Mouse (Mus musculus): ENCODE measurements around the gene Hhex.

Gene Hhex

DNA sequence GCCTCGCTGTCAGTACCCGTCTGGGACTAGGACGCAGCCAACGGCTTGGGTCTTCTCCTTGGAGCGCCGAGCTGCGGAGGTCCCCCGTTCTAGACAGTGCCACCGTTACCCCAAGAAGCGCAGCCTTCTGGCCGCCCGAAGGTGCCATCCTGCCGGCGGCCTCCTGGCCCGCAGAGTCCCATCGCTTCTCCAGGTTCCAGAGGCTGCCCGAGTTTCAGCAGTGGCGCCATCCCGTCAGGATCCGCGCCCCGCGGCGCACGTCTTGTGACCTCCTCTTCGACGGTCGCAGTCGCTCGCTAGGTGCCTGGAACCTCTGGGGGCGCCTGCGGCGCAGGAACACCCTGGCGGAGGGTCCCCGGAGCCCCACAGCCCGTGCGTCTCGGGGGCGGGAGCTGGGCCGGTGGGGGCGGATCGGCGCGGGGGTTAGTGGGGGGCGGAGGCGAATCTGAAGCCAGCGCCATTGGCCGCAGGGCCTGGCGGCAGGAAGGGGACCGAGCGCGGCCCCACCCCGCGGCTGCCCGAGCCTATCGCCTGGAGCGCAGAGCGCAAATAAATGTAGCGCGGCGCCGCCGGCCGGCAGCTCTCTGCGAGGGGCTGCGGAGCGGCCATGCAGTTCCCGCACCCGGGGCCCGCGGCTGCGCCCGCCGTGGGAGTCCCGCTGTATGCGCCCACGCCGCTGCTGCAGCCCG is at the start of gene Hhex:
TSS of gene Hhex (plus strand) at position 548 of the 689 bp plus-strand sequence.
- DNase-seq (ENCODE audit: extremely low spot score, low spot score) = peak; percentile 64

DNA sequence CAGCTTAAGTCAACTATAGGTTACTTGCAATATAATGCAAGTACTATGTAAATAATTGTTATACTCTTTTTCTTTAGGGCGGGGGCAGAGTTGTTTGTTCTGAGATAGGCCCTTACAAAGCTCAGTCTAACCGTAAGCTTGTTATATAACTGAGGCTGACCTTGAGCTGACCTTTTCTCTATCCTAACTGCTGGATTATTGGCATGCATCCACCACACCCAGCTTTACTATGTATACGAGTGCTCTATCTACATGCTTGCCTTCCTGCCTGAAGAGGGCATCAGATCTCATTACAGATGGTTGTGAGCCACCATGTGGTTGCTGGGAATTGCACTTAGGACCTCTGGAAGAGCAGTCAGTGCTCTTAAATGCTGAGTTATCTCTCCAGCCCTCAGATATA is 48.5 kb upstream of the Hhex start:
- no peak for DNase-seq (ENCODE audit: extremely low spot score, low spot score)

DNA sequence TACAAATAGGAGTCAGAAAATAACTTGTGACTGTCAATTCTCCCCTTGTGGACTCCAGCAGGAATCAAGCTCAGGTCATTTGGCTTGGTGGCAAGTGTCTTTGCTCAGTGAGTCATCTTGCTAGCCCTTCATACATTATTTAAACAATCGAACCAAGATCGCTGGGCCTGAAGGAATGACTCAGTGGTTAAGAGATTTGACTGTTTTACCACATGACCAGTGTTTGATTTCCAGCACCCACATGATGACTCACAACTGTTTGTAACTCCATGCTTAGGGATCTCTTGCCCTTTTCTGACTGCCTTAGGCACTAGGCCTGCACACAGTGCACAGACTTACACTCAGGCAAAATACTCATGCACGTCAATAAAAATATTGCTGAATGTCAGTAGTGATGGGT is 42.7 kb upstream of the Hhex start:
- DNase-seq (ENCODE audit: extremely low spot score, low spot score) = no peak

DNA sequence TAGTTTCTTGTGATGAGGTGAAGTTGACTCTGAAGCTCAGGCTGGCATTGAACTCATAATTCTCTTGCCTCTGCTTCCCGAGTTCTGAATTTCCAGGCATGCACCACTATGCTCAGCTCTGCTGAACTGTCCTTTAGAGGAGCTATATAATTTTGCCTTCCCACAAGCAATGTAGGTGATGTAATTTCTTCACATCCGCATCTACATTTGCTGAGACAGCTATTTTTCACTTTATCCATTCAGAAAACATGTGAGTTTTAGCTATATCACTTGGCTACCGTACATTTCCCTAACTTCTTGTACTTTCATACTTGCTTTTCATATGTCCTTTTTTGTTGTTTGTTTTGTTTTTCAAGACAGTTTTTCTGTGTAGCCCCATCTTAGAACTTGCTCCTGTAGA is 38.3 kb upstream of the Hhex start:
- no peak for DNase-seq (ENCODE audit: extremely low spot score, low spot score)

DNA sequence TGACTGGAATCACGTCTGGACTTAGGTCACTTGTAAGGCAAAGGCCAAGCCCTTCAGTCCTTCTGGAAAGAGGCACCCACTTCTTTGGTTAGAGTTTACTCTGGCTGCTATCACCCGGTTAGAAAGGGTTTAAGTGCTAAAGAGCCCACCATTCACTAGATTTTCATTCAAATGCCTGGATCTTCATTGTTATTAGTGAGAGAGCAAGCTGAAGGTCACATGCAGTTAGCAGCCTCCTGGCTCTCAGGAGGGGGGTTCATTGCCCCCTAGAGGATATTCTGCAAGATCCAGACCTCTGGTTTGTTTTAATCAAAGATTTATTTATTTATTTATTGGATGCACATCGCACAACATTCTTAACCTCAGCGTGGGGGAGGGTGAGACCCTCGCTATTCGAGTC is 33.7 kb upstream of the Hhex start:
- no peak for DNase-seq (ENCODE audit: extremely low spot score, low spot score)

DNA sequence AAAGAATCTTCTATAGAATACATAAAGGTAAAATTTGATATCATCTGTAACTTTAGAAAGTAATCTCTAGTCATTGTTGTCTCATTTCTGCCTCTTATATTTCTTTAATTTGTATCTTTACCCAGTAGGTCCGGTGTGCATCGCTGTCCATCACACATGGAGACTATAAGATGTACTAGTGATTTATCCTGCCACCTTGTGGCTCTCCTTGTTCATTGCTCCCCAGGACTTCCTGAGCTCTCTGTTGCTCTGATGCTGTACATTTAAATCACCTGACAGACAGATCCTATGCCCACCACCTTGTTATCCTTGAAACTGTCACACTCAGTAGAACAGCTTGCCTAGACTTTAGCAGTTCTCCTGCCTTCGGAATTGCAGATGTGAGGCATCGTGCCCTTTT is 16.3 kb upstream of the Hhex start:
- no peak for DNase-seq (ENCODE audit: extremely low spot score, low spot score)

DNA sequence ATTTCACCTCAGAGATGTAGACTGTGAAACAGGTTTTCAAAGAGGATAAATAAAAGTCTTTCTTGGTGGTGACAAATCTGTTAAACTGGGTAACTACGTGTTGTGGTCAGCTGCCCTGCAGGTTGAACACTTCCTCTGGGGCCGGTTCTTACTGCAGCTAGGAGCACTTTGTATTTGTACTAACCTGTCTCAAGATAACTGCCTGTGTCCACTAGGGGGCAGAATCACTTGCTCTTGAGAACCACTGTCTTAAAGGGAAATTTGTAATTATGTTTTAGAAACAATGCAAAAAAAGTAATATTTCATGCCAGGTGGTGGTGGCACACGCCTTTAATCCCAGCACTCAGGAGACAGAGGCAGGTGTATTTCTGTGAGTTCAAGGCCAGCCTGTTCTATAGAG is 15.0 kb upstream of the Hhex start:
- no peak for DNase-seq (ENCODE audit: extremely low spot score, low spot score)

DNA sequence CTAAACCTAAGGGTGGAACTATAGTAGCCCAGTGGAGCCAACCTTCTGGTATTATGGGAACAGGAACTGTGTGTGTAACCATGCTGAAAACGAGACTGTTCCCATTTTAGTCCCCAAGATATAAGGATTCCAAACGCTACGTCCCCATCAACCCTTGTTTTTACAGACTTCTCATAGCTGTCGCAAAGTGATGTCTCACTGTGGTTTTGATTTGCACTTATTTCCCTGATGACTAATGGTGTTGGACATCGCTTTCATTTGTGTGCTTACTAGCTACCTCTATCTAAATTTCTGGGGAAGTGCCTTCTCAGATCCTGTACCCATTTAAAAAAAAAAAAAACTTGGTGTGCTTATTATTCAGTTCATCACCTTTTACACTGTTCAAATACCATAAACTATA is 6.0 kb upstream of the Hhex start:
- no peak for DNase-seq (ENCODE audit: extremely low spot score, low spot score)

DNA sequence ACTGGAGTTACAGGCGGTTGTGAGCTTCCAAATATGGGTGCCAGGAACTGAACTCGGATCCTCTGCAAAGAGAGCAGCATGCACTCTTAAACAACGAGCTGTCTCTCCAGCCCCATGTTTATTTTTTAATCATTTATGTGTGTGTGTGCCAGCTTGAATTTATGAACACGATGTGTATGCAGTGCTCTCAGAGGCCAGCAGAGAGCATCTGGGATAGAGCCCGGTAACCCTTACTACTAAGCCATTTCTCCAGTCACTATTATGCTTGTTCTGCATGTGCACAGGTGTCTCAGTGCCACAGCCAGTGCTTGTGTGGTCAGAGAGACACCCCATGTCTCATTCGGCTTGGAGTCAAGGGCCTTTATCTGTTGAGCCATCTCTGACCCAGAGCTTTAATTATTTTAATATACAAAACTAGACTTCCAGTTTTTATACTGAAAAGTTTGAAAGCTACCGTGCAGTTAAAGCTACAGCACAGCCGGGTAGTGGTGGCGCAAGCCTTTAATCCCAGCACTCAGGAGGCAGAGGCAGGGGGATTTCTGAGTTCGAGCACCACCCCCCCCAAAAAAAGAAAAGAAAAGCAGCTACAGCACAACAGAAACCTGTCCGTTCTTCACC is 3.4 kb upstream of the Hhex start:
- DNase-seq (ENCODE audit: extremely low spot score, low spot score) = no peak

DNA sequence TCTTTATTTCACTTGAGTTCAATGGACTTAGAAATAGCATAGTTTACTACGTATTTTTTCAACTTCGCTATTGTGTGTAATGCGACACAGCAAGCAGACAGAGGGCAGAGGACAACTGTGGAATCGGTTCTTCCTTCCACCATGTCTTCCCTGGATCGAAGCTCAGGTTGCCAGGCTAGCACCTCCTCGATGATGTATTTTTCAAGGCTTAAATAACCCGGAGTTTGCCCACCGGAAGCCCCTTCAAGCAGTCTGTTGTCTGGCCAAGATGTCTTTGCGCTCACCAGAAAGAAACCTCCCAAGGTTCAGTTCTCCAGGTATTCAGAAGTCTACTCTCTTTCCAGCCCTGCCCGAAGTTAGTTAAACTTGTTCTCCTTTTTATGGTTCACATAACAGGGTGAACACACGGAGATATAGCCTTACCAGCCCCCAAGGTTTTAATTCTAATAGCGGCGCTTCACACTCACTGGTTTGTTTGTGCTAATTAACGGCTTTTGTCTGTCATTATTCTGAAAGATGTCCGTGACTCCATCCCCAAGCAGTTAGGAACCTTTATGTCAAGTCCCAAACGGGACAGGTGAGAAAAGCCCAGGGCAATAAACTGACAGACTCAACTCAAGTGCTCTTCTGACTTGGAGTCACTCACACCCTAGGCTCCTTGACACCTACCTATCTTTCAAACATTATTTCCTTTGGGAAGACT is 1.6 kb upstream of the Hhex start:
- DNase-seq (ENCODE audit: extremely low spot score, low spot score) = no peak

DNA sequence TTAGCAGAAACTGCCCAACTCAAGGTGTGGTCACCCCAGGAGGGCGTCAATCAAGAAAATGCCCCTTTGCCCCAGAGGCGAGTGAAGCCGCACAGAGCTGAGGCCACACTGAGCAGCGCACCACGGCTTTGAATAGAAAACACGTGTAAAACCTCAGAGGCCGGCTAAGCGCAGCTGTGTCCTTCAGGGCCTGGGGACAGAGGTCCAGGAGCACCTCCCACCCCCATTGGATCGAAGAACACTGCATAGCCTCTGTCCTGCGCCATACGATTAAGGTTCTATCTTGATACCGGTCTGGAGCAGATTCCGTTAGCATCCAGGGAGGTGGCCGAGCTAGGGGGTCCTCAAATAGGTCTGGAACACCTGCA is 731 bp upstream of the Hhex start:
- peak; percentile 62 for DNase-seq (ENCODE audit: extremely low spot score, low spot score)

DNA sequence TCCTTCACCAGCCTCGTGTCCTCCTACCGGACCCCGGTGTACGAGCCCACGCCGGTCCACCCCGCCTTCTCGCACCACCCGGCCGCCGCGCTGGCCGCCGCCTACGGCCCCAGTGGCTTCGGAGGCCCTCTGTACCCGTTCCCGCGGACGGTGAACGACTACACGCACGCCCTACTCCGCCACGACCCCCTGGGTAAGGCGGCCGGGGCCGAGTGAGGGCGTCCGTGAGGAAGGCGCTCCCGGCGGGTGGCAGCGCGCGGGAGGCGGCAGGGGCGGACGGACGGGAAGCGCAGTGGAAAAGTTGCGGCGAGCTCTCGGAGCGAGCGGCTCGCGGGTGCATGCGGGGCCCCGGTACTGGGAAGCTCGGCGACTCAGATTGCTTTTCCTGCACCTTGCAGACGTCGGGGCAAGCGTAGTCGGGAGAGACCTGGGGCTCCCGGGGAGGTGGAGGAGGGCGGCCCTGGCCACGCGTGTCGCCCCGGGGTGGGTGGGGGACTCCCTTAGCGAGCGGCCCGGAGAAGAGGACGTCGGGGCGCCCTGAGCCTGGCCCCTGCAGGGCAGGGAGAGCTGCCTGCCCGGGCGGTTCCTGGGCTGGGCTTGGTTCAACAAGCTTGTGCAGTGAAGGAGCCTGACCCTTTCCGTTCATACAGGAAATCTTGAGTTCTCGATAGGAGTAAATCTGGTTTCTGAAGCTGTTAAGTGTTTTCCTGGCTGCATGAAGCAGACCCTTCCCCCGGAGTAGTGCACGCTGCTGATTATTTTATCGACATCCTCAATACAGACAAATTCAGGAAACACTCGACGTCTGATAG is 637 bp downstream of the Hhex start:
- DNase-seq (ENCODE audit: extremely low spot score, low spot score) = peak; percentile 61

DNA sequence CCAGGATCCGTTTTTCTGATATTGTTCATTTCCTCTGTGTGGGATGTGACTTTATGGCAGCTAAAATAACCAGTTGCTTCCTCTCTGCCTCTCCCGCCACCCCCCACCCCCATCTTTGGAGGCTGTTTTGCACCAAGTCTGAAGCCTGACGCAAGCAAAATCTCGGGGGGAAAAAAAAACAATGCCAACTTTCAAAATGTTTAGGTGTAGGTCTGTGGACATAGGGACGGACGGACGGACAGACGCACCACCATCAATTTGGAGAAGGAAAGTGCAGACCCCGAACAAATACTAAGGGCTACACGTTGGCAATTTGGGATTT is 1.2 kb downstream of the Hhex start:
- DNase-seq (ENCODE audit: extremely low spot score, low spot score) = no peak

DNA sequence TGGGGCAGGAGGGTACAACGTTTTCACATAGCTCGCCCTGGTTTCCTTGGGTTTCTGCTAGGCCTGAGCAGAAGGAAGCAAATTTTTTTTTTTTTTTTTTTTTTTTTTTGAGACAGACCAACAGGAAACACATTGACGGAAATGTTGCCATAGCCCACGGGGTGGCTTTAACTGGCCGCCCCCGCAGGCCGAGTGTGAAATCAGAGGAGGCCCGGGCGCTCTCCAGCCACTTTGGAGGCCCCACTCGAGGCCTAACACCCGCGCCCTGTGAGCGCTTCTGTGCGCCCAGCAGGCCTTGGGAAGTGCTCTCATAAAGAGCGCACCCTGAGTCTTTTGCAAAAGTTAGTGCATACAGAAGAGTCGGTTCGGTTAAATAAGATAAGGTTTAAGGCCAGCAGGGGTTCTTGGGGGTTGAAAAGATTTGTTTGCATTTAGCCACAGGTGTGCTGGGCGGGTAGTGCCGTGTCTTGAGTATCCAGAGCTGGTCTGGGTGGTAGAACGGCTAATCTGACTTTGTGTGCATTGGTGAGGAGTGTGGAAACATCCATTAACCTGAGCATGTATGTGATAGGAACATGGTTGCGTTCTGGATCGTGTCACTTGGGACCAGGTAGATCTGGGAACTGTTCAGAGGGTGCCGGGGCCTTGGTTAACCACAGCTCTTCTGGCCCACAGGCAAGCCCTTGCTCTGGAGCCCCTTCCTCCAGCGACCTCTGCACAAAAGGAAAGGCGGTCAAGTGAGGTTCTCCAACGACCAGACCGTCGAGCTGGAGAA is 2.1 kb downstream of the Hhex start:
- peak; percentile 56 for DNase-seq (ENCODE audit: extremely low spot score, low spot score)

DNA sequence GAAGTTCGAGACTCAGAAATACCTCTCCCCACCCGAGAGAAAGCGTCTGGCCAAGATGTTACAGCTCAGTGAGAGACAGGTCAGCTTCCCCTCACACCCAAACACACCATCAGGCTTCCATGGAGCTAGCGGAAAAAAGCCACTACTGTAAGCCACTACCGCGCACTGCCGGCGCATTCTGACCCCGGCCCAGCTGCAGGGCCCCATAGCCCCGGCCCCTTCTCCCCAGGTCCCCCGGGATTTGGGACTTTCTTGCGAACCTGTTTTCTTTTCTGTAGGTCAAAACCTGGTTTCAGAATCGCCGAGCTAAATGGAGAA is 2.6 kb downstream of the Hhex start:
- no peak for DNase-seq (ENCODE audit: extremely low spot score, low spot score)

DNA sequence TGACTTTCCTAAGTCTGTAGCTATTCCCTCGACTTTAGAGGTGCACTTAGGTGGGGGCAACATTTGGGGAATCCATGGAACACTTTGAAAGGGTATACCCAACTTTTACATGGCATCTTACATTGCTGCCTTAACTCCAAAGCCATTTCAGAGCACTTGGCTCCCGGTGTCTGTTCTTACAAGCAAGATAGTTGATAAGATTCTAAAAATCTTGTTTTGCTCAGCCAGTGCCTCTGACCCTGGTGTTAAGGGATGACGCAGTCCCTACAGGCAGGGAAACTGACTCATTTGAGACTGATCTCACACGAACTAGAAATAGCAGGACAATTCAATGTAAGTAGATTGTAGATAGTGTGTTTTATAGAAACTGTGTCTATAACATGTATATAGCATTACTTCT is 5.6 kb downstream of the Hhex start:
- DNase-seq (ENCODE audit: extremely low spot score, low spot score) = no peak

DNA sequence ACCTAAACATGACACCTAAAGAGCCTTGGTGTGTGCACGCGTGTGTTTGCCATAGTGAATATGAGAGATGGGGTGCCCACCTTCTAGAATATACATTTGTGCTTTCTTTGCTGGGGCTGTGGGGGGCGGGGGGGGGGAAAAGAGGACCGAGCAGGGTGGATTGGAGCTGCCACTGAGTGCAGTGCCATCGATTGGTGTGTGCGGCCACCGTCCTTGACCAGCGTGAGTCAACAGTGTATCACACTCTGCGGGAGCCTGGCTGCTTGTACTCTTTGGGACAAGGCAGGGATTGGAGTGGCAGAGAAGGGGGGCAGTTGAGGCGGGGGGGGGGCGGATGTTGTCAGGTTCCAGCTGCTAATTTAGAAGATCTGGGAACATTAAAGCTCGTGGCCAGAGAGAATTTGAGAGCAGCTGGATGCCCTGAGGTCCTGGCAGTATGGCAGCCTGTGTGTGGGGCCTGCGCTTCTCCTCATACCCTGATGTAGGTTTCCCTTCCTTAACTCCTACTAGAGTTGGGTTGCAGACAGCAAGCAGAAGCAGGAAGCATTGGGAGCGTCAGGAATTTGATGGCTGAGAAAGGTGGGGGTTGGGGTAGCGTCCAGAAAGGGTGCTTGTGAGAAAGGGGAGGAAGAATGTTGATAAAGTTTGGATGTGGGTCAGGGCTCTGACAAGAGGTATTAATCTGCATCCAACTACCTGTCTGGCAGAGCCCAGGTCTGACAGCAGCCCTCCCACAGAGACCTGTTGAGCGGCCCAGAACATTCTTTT is 6.3 kb downstream of the Hhex start:
- DNase-seq (ENCODE audit: extremely low spot score, low spot score) = no peak

DNA sequence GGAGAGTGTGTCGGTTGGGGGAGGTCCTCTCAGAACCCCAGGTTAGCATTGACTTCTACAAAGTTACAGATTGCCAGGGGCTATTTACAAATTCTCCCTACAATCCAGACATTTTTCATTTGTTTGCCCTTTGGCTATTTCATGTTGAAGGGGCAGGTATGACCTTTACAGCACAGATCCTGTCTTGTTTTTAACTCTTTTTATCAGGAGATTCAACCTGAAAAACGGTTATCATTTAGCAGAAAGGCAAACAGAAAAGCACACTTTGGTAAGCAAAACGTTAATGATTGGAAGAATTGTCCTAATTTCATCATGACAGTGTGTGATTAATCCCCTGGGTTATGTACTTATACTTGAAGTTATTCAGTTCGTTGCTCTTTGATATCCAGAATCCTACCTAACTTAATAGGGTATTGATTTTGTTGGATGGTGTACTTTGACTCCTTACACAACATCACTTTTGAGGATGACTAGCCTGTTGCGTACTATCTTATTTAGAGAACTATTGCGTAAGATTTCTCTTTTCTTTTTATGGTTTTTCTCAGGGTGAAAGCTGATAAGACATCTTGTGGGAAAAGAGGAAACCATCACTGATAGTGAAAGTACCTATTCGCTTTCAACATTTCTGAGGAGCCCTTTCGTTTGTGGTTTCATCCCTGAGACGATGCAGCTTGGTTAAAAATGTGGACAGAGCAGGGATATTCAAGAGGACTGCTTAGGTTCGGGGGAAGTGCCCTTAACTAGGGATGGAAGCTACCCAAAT is 8.1 kb downstream of the Hhex start:
- DNase-seq (ENCODE audit: extremely low spot score, low spot score) = no peak

DNA sequence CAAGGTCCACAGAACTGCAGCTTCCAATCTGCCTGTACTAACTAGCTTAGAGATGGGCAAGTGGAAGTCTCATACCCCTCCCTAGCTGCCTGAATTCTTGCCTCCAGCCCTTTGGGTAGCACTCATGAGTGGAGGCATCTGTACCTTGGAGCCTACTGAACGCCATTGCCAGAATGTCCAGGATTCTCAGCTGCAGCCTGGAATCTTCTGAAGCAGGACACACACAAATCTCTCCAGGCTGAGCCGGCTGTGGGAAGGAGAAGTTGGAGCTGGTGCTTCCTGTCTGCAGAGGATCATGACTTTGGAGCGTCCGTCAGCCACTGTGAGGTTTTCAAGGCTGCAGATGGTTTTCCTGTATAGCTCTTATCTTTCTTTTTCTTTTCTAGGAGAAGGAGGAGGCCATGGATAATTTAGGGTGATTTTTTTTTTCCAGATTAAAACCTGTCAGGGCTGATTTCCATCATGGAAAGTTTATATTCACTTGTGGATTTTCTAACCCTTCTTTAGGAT is 9.1 kb downstream of the Hhex start:
- DNase-seq (ENCODE audit: extremely low spot score, low spot score) = no peak

DNA sequence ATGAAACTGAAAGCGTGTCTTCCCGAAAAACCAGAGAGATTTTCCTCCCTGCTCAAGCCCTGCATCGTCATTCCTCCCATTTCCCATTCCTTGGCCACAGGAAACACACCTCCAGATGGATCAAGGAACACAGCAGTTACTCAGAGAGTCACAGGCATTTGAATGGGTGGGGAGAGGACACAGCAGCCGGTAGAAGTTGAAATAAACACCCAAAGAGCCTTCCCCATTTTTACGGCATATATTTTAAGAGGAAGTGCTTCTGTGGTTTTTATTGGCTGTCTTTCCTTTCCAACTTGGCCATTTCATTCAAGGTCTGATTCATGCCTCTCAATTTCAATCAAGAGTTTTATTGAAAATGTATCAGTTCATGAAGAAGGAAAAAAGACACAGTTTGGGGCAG is 13.6 kb downstream of the Hhex start:
- DNase-seq (ENCODE audit: extremely low spot score, low spot score) = no peak
